In genomic region chr2:104378791-104379190, GRCm38 (mm10) we compare ENCODE assay signal across 22 mouse cellular contexts. TPM values are rescaled to one million over a fixed set of nuclear protein-coding genes. Genes with fewer than 3 reads are reported as not detected.
DNase-seq lines count a peak whose midpoint lies in the region; ATAC-seq and TF ChIP-seq lines count a peak whose summit lies in the region.
"Had no signal": no experiment of that assay in that cellular context is flagged by ENCODE, and none has a peak within 500 bp of the region (broad histone marks: within the 10 kb centered on the region; RNA-seq: fewer than 3 reads in every experiment).

No protein-coding gene starts in this region.

- ATAC-seq in forebrain, embryonic 14.5 days, result no peak
- ATAC-seq in forebrain, embryonic 15.5 days (replicated peaks), result no peak
- ATAC-seq in neural tube, embryonic 14.5 days (ENCODE audit: low read depth), result no peak
- ATAC-seq: inflammation-experienced regulatory T-cells, adult 6 months; liver, embryonic 12.5 days had no signal

- H3K36me3 ChIP-seq in forebrain, embryonic 14.5 days (ENCODE audit: control insufficient read depth, insufficient read depth, low read length), result no peaks in the 10 kb centered on the region
- H3K36me3 ChIP-seq in forebrain, embryonic 15.5 days, result no peaks in the 10 kb centered on the region
- H3K36me3 ChIP-seq in neural tube, embryonic 14.5 days (ENCODE audit: control insufficient read depth, insufficient read depth, low read length), result no peaks in the 10 kb centered on the region
- H3K36me3 ChIP-seq: embryonic facial prominence, embryonic 12.5 days; heart, embryonic 13.5 days; liver, embryonic 12.5 days; midbrain, embryonic 15.5 days; neural tube, embryonic 13.5 days had no signal

- H3K27me3 ChIP-seq in forebrain, embryonic 14.5 days (replicated peaks; ENCODE audit: control insufficient read depth, insufficient read depth, low read length), result no peaks in the 10 kb centered on the region
- H3K27me3 ChIP-seq in forebrain, embryonic 15.5 days, result no peaks in the 10 kb centered on the region
- H3K27me3 ChIP-seq in neural tube, embryonic 14.5 days (ENCODE audit: control insufficient read depth, insufficient read depth, low read length), result no peaks in the 10 kb centered on the region
- H3K27me3 ChIP-seq: embryonic facial prominence, embryonic 12.5 days; midbrain, embryonic 15.5 days; neural tube, embryonic 13.5 days had no signal

- no peak overlapping the region for H3K4me2 ChIP-seq in forebrain, embryonic 14.5 days (ENCODE audit: low read length)
- H3K4me2 ChIP-seq in forebrain, embryonic 15.5 days (replicated peaks), result no peak overlapping the region
- H3K4me2 ChIP-seq in neural tube, embryonic 14.5 days (ENCODE audit: low read depth, low read length), result no peak overlapping the region
- H3K4me2 ChIP-seq: embryonic facial prominence, embryonic 12.5 days; heart, embryonic 13.5 days; liver, embryonic 12.5 days; midbrain, embryonic 15.5 days; neural tube, embryonic 13.5 days had no signal

- DNase-seq in forebrain, embryonic 14.5 days (ENCODE audit: low spot score), result no peak
- no peak for DNase-seq in layer of hippocampus, adult 2 months (ENCODE audit: low spot score in 2 of 2)
- DNase-seq in layer of hippocampus, adult 18-20 months (ENCODE audit: low spot score in 2 of 2), result no peak
- no peak for DNase-seq in neural tube, embryonic 10.5 days (ENCODE audit: extremely low spot score, low spot score)
- DNase-seq: adrenal gland, postnatal 25 days; B cell, adult 2 months; embryo, embryonic 11 days; gastrocnemius, postnatal 10 days; kidney, postnatal 14 days; liver, postnatal 0 days had no signal

- H3K9me3 ChIP-seq in forebrain, embryonic 14.5 days (replicated peaks; ENCODE audit: control insufficient read depth, low read length), result no peaks in the 10 kb centered on the region
- no peaks in the 10 kb centered on the region for H3K9me3 ChIP-seq in forebrain, embryonic 15.5 days
- no peaks in the 10 kb centered on the region for H3K9me3 ChIP-seq in neural tube, embryonic 14.5 days (ENCODE audit: control insufficient read depth, low read length)
- H3K9me3 ChIP-seq: embryonic facial prominence, embryonic 12.5 days; heart, embryonic 13.5 days; liver, embryonic 12.5 days; midbrain, embryonic 15.5 days; neural tube, embryonic 13.5 days had no signal

- WGBS in forebrain, embryonic 14.5 days, result 6% methylated on average over 3 of the region's 3 CpGs
- 11% methylated on average over 3 of the region's 3 CpGs for WGBS in forebrain, embryonic 15.5 days
- WGBS in neural tube, embryonic 14.5 days, result 19% methylated on average over 3 of the region's 3 CpGs

- peaks cover 5% of the 10 kb centered on the region; the same call in 1 of the 2 replicates for H3K4me1 ChIP-seq in forebrain, embryonic 14.5 days (ENCODE audit: control insufficient read depth, insufficient read depth, low read length)
- peaks cover 11% of the 10 kb centered on the region for H3K4me1 ChIP-seq in forebrain, embryonic 15.5 days
- peaks cover 3% of the 10 kb centered on the region; the same call in 1 of the 2 replicates for H3K4me1 ChIP-seq in neural tube, embryonic 14.5 days (ENCODE audit: control insufficient read depth, insufficient read depth, low read length)
- H3K4me1 ChIP-seq: embryonic facial prominence, embryonic 12.5 days; heart, embryonic 13.5 days; liver, embryonic 12.5 days had no signal

- no peak for TF ChIP-seq CTCF in layer of hippocampus, adult 2 months (conservative IDR thresholded peaks at IDR 0.05)

- H3K27ac ChIP-seq in forebrain, embryonic 14.5 days (ENCODE audit: low read depth, low read length), result no peak overlapping the region
- no peak overlapping the region for H3K27ac ChIP-seq in forebrain, embryonic 15.5 days (replicated peaks)
- H3K27ac ChIP-seq in layer of hippocampus, adult 2 months, result 0 out of 2 replicates have a peak overlapping the region, but pooled peaks have one; percentile 28
- H3K27ac ChIP-seq in neural tube, embryonic 14.5 days (ENCODE audit: low read depth, low read length), result 0 out of 2 replicates have a peak overlapping the region, but pooled peaks have one; percentile 18
- H3K27ac ChIP-seq: embryonic facial prominence, embryonic 12.5 days; heart, embryonic 13.5 days; left cerebral cortex, adult 2 months; liver, embryonic 12.5 days; midbrain, embryonic 15.5 days had no signal

- H3K9ac ChIP-seq in forebrain, embryonic 14.5 days (ENCODE audit: low read length), result 0 out of 2 replicates have a peak overlapping the region, but pooled peaks have one; percentile 21
- H3K9ac ChIP-seq in forebrain, embryonic 15.5 days (replicated peaks), result no peak overlapping the region
- H3K9ac ChIP-seq in neural tube, embryonic 14.5 days (replicated peaks; ENCODE audit: low read depth, low read length), result no peak overlapping the region
- H3K9ac ChIP-seq: embryonic facial prominence, embryonic 12.5 days; heart, embryonic 13.5 days; liver, embryonic 12.5 days; liver, postnatal 0 days; midbrain, embryonic 15.5 days; neural tube, embryonic 13.5 days had no signal

- H3K4me3 ChIP-seq in forebrain, embryonic 14.5 days (ENCODE audit: low read depth, low read length), result no peak overlapping the region
- no peak overlapping the region for H3K4me3 ChIP-seq in forebrain, embryonic 15.5 days
- no peak overlapping the region for H3K4me3 ChIP-seq in layer of hippocampus, adult 2 months
- no peak overlapping the region for H3K4me3 ChIP-seq in neural tube, embryonic 14.5 days (ENCODE audit: low read depth, low read length)
- H3K4me3 ChIP-seq: embryonic facial prominence, embryonic 12.5 days; heart, embryonic 13.5 days; left cerebral cortex, adult 2 months; liver, embryonic 12.5 days; midbrain, embryonic 15.5 days; myocyte; neural tube, embryonic 13.5 days had no signal

RNA-seq across cellular contexts. Expression of gene D430041D05Rik, which starts 32.0 kb away (rescaled TPM):
- polyA plus RNA-seq in forebrain, embryonic 14.5 days (2014; fragmentation: Nextera tagmentation; extraction: Ambion mirVana), result 7.9 and 11.6 TPM in 2 replicates
- polyA plus RNA-seq in forebrain, embryonic 15.5 days (2015; fragmentation: Nextera tagmentation; extraction: Ambion mirVana), result 11.8 and 12.4 TPM in 2 replicates
- 10 to 100 TPM; 81.2 to 87.4 TPM for total RNA-seq in layer of hippocampus, adult 2 months (2021)
- total RNA-seq in layer of hippocampus, adult 18-20 months (2021), result 10 to 100 TPM; 70.9 to 78.2 TPM
- 14.0 and 17.3 TPM in 2 replicates for polyA plus RNA-seq in neural tube, embryonic 14.5 days (2014; fragmentation: Nextera tagmentation; extraction: Ambion mirVana)
- total RNA-seq: hematopoietic stem cell, adult 5-6 weeks; megakaryocyte, adult 5-6 weeks had no signal

Comparison
In these comparisons a context has a peak if more than half of its experiments do, and no peak if none do; other contexts are left out.
1. H3K27ac ChIP-seq: peak in layer of hippocampus, adult 2 months (single experiment) and neural tube, embryonic 14.5 days (single experiment); none in forebrain, embryonic 14.5 days (single experiment) and forebrain, embryonic 15.5 days (single experiment).